ENCODE assay signal across 14 mouse cellular contexts in genomic region chr7:34734348-34734747, GRCm38 (mm10).
DNase-seq lines count a peak whose midpoint lies in the region; ATAC-seq and TF ChIP-seq lines count a peak whose summit lies in the region.
"Had no signal": no experiment of that assay in that cellular context is flagged by ENCODE, and none has a peak within 500 bp of the region (broad histone marks: within the 10 kb centered on the region; RNA-seq: fewer than 3 reads in every experiment).

No protein-coding gene starts in this region.

- no peaks in the 10 kb centered on the region for H3K27me3 ChIP-seq in forebrain, embryonic 10.5 days (ENCODE audit: poor library complexity, severe bottlenecking)
- no peaks in the 10 kb centered on the region for H3K27me3 ChIP-seq in forebrain, embryonic 16.5 days (replicated peaks; ENCODE audit: control insufficient read depth, insufficient read depth, low read length)
- no peaks in the 10 kb centered on the region for H3K27me3 ChIP-seq in lung, postnatal 0 days (replicated peaks; ENCODE audit: insufficient read depth, low read length)
- H3K27me3 ChIP-seq: heart, embryonic 13.5 days; midbrain, embryonic 13.5 days had no signal

- H3K9ac ChIP-seq in forebrain, embryonic 16.5 days (replicated peaks; ENCODE audit: low read depth, low read length), result no peak overlapping the region
- H3K9ac ChIP-seq in lung, postnatal 0 days (replicated peaks; ENCODE audit: low read depth), result no peak overlapping the region
- H3K9ac ChIP-seq: heart, embryonic 13.5 days; midbrain, embryonic 13.5 days had no signal

- peaks cover 3% of the 10 kb centered on the region for H3K4me1 ChIP-seq in forebrain, embryonic 10.5 days
- H3K4me1 ChIP-seq in forebrain, embryonic 16.5 days (replicated peaks; ENCODE audit: control insufficient read depth, insufficient read depth, low read length), result 0 out of 2 replicates have a peak, but pooled peaks cover 7% of the 10 kb centered on the region
- H3K4me1 ChIP-seq in lung, postnatal 0 days (ENCODE audit: insufficient read depth, low read depth, low read length), result no peaks in the 10 kb centered on the region

- ATAC-seq in forebrain, embryonic 16.5 days, result no peak
- ATAC-seq in monocyte, adult 5-6 weeks (replicated peaks; ENCODE audit: insufficient number of reproducible peaks, low FRiP score, low TSS enrichment, poor library complexity, severe bottlenecking), result no peak
- ATAC-seq in lung, postnatal 0 days, result no peak
- ATAC-seq: midbrain, embryonic 13.5 days had no signal

- H3K27ac ChIP-seq in forebrain, embryonic 10.5 days, result 0 out of 2 replicates have a peak overlapping the region, but pooled peaks have one; percentile 20
- H3K27ac ChIP-seq in forebrain, embryonic 16.5 days (ENCODE audit: low read length), result no peak overlapping the region
- no peak overlapping the region for H3K27ac ChIP-seq in lung, postnatal 0 days (ENCODE audit: low read length)
- H3K27ac ChIP-seq: heart, embryonic 13.5 days; midbrain, embryonic 13.5 days had no signal

- no peak for DNase-seq in forebrain, embryonic 10.5 days (ENCODE audit: extremely low spot score, low spot score)
- peak; percentile 66 for DNase-seq in layer of hippocampus, adult 11-12 months (ENCODE audit: low spot score)
- no peak for DNase-seq in layer of hippocampus, postnatal 10 days (ENCODE audit: low spot score in 2 of 2)
- DNase-seq in Muller cell, postnatal 12 days (ENCODE audit: inconsistent ontology term), result peak; percentile 31
- peak; percentile 36 to 38 for DNase-seq in cerebellum, postnatal 10 days
- DNase-seq in lung, postnatal 0 days (ENCODE audit: low spot score), result no peak
- DNase-seq: B cell, adult 2 months; kidney, adult 18-20 months; kidney, postnatal 14 days; lung, adult 2 months had no signal

- no peak overlapping the region for H3K4me3 ChIP-seq in forebrain, embryonic 10.5 days
- H3K4me3 ChIP-seq in forebrain, embryonic 16.5 days (replicated peaks; ENCODE audit: low read length), result no peak overlapping the region
- no peak overlapping the region for H3K4me3 ChIP-seq in lung, postnatal 0 days (ENCODE audit: low read depth, low read length)
- H3K4me3 ChIP-seq: heart, embryonic 13.5 days; midbrain, embryonic 13.5 days had no signal

- no peaks in the 10 kb centered on the region; the same call in 1 of the 2 replicates for H3K9me3 ChIP-seq in forebrain, embryonic 10.5 days
- H3K9me3 ChIP-seq in forebrain, embryonic 16.5 days (ENCODE audit: control insufficient read depth, low read length), result no peaks in the 10 kb centered on the region
- H3K9me3 ChIP-seq in lung, postnatal 0 days (ENCODE audit: low read length), result no peaks in the 10 kb centered on the region

- TF ChIP-seq CTCF in lung, postnatal 0 days (IDR thresholded peaks at IDR 0.05), result no peak

- no peaks in the 10 kb centered on the region for H3K36me3 ChIP-seq in forebrain, embryonic 10.5 days (replicated peaks)
- no peaks in the 10 kb centered on the region for H3K36me3 ChIP-seq in forebrain, embryonic 16.5 days (ENCODE audit: control insufficient read depth, insufficient read depth)
- H3K36me3 ChIP-seq in lung, postnatal 0 days (ENCODE audit: insufficient read depth, low read length), result no peaks in the 10 kb centered on the region
- H3K36me3 ChIP-seq: heart, embryonic 13.5 days; midbrain, embryonic 13.5 days had no signal

- no peak for TF ChIP-seq EP300 in lung, postnatal 0 days (IDR thresholded peaks at IDR 0.05)

- no peak overlapping the region for H3K4me2 ChIP-seq in forebrain, embryonic 16.5 days (ENCODE audit: low read length)
- H3K4me2 ChIP-seq in lung, postnatal 0 days (replicated peaks; ENCODE audit: low read depth, low read length), result no peak overlapping the region
- H3K4me2 ChIP-seq: heart, embryonic 13.5 days; midbrain, embryonic 13.5 days had no signal

- WGBS in forebrain, embryonic 10.5 days, result 90% methylated on average over 6 of the region's 6 CpGs
- 53% methylated on average over 6 of the region's 6 CpGs for WGBS in forebrain, embryonic 16.5 days
- WGBS in lung, postnatal 0 days, result 79% methylated on average over 6 of the region's 6 CpGs

Comparison
In these comparisons a context has a peak if more than half of its experiments do, and no peak if none do; other contexts are left out.
1. DNase-seq: peak in layer of hippocampus, adult 11-12 months (single experiment), Muller cell, postnatal 12 days (single experiment) and cerebellum, postnatal 10 days (2 of 2); none in forebrain, embryonic 10.5 days (single experiment), layer of hippocampus, postnatal 10 days (0 of 2) and lung, postnatal 0 days (single experiment).